In the genomic region with DNA sequence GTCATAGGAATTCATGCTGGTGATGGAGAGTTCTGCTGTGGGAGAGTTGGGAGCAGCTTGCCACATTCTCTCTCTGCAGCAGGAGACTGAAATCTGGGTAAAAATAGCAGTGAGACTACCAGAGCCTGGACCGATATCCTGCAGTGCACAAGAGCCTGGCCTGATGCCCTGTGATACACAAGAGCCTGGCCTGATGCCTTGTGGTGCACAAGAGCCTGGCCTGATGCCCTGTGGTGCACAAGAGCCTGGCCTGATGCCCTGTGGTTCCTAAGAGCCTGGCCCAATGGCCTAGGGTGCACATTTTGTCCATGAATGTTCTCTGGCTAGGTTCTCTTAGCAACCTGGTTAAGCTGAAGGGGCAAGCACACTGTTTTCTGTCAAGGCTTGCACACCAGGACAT, we compare ENCODE assay signal across 8 mouse cellular contexts.
DNase-seq lines count a peak whose midpoint lies in the region; ATAC-seq and TF ChIP-seq lines count a peak whose summit lies in the region.

No protein-coding gene starts in this region.

- no peak overlapping the region for H3K4me3 ChIP-seq in forebrain, postnatal 0 days (ENCODE audit: low read depth, low read length)
- no peak overlapping the region for H3K4me3 ChIP-seq in forebrain, embryonic 16.5 days (replicated peaks; ENCODE audit: low read length)
- H3K4me3 ChIP-seq in layer of hippocampus, adult 2 months = no peak overlapping the region

- H3K36me3 ChIP-seq in forebrain, postnatal 0 days (ENCODE audit: insufficient read depth) = no peaks in the 10 kb centered on the region
- H3K36me3 ChIP-seq in forebrain, embryonic 16.5 days (ENCODE audit: control insufficient read depth, insufficient read depth) = no peaks in the 10 kb centered on the region

- 44% methylated on average over 1 of the region's 1 CpGs for WGBS in forebrain, postnatal 0 days
- WGBS in forebrain, embryonic 16.5 days = 58% methylated on average over 1 of the region's 1 CpGs

- peak; percentile 58 for DNase-seq in forebrain, postnatal 0 days
- peak; percentile 62 for DNase-seq in MN1 (ENCODE audit: low spot score)
- peak; percentile 96 to 97 for DNase-seq in cerebellum, postnatal 25 days
- DNase-seq in layer of hippocampus, adult 2 months (ENCODE audit: low spot score in 2 of 2) = peak; percentile 24 to 36
- peak; percentile 38 for DNase-seq in ovary, postnatal 14 days (ENCODE audit: low spot score)
- no peak for DNase-seq in thymus, postnatal 0 days (ENCODE audit: low spot score)
- no peak for DNase-seq in natural killer cell, adult 2 months (ENCODE audit: low spot score in 2 of 2)

- H3K27me3 ChIP-seq in forebrain, postnatal 0 days (ENCODE audit: insufficient read depth, low read length) = no peaks in the 10 kb centered on the region
- no peaks in the 10 kb centered on the region for H3K27me3 ChIP-seq in forebrain, embryonic 16.5 days (replicated peaks; ENCODE audit: control insufficient read depth, insufficient read depth, low read length)

- no peak for TF ChIP-seq CTCF in forebrain, postnatal 0 days (IDR thresholded peaks at IDR 0.05; ENCODE audit: low read depth)
- TF ChIP-seq CTCF in layer of hippocampus, adult 2 months (conservative IDR thresholded peaks at IDR 0.05) = no peak

- H3K4me1 ChIP-seq in forebrain, postnatal 0 days (ENCODE audit: insufficient read depth) = no peaks in the 10 kb centered on the region
- no peaks in the 10 kb centered on the region for H3K4me1 ChIP-seq in forebrain, embryonic 16.5 days (replicated peaks; ENCODE audit: control insufficient read depth, insufficient read depth, low read length)

- peak; percentile 71 for ATAC-seq in forebrain, postnatal 0 days
- ATAC-seq in forebrain, embryonic 16.5 days = no peak

- no peak overlapping the region for H3K4me2 ChIP-seq in forebrain, postnatal 0 days (ENCODE audit: low read depth)
- H3K4me2 ChIP-seq in forebrain, embryonic 16.5 days (ENCODE audit: low read length) = no peak overlapping the region

- H3K9me3 ChIP-seq in forebrain, postnatal 0 days (ENCODE audit: low read length) = no peaks in the 10 kb centered on the region
- H3K9me3 ChIP-seq in forebrain, embryonic 16.5 days (ENCODE audit: control insufficient read depth, low read length) = no peaks in the 10 kb centered on the region

- no peak overlapping the region for H3K9ac ChIP-seq in forebrain, postnatal 0 days
- H3K9ac ChIP-seq in forebrain, embryonic 16.5 days (replicated peaks; ENCODE audit: low read depth, low read length) = no peak overlapping the region

- H3K27ac ChIP-seq in forebrain, postnatal 0 days (ENCODE audit: low read depth, low read length) = 0 out of 2 replicates have a peak overlapping the region, but pooled peaks have one; percentile 5
- H3K27ac ChIP-seq in forebrain, embryonic 16.5 days (ENCODE audit: low read length) = no peak overlapping the region
- peak overlapping the region; percentile 37; the same call in 1 of the 2 replicates for H3K27ac ChIP-seq in layer of hippocampus, adult 2 months

Comparison
In these comparisons a context has a peak if more than half of its experiments do, and no peak if none do; other contexts are left out.
1. DNase-seq: peak in forebrain, postnatal 0 days (single experiment), MN1 (single experiment), cerebellum, postnatal 25 days (2 of 2), layer of hippocampus, adult 2 months (2 of 2) and ovary, postnatal 14 days (single experiment); none in thymus, postnatal 0 days (single experiment) and natural killer cell, adult 2 months (0 of 2).